Mouse (Mus musculus) midbrain, postnatal 0 days (tissue): ENCODE measurements around the gene Camkmt. TPM values are rescaled to one million over a fixed set of nuclear protein-coding genes. Genes with fewer than 3 reads are reported as not detected.

Experiments used
- ATAC-seq: fragments of 200-750 bp; cut with Nextera tagmentation; 2 replicates; pipeline ENCODE4 v1.8.0; 2017; ENCODE audit warnings: moderate number of reproducible peaks, mild to moderate bottlenecking, moderate TSS enrichment, moderate library complexity; ENCODE audit not compliant: low FRiP score
- DNase-seq: peaks from one replicate; pipeline ENCODE4 v3.0.0-alpha.2; 2015; ENCODE audit warnings: low spot score
- H3K27ac ChIP-seq: fragments of 300-500 bp; sonication (generic); 2 replicates; pipeline ENCODE4 v1.5.1; 2014; ENCODE audit warnings: low read depth, mild to moderate bottlenecking, low read length, mixed read lengths
- H3K27me3 ChIP-seq: fragments of 300-500 bp; sonication (generic); 2 replicates; pipeline ENCODE4 v1.6.1; 2014; ENCODE audit warnings: low read length, control low read depth, mixed read lengths; ENCODE audit not compliant: insufficient read depth
- H3K36me3 ChIP-seq: fragments of 300-500 bp; sonication (generic); 2 replicates; pipeline ENCODE4 v1.6.1; 2014; ENCODE audit warnings: low read length, control low read depth, mixed read lengths; ENCODE audit not compliant: insufficient read depth
- H3K4me1 ChIP-seq: fragments of 300-500 bp; sonication (generic); 2 replicates; pipeline ENCODE4 v1.6.1; 2014; ENCODE audit warnings: mild to moderate bottlenecking, control low read depth, antibody characterized with exemption, low read length, mixed read lengths; ENCODE audit not compliant: insufficient read depth
- H3K4me2 ChIP-seq: fragments of 300-500 bp; sonication (generic); 2 replicates; pipeline ENCODE4 v1.6.1; 2014; ENCODE audit warnings: low read depth, mild to moderate bottlenecking, low read length, mixed read lengths; ENCODE audit not compliant: poor library complexity, severe bottlenecking
- H3K4me3 ChIP-seq: fragments of 300-500 bp; sonication (generic); 2 replicates; pipeline ENCODE4 v1.5.1; 2014; ENCODE audit warnings: low read depth, mild to moderate bottlenecking, low read length, moderate library complexity
- H3K9ac ChIP-seq: fragments of 300-500 bp; sonication (generic); replicated peaks from 2 replicates; pipeline ENCODE4 v1.6.1; 2014; ENCODE audit warnings: mild to moderate bottlenecking, low read length, moderate library complexity, mixed read lengths; ENCODE audit not compliant: poor library complexity, severe bottlenecking
- H3K9me3 ChIP-seq: fragments of 300-500 bp; sonication (generic); 2 replicates; pipeline ENCODE4 v1.6.1; 2016; ENCODE audit warnings: low read length, control low read depth
- CTCF ChIP-seq: IDR thresholded peaks from 2 replicates; pipeline ENCODE4 v1.5.1; 2016; ENCODE audit warnings: antibody characterized with exemption, mild to moderate bottlenecking
- WGBS: fragments of 180-500 bp; shearing (Covaris S2); extraction: QIAGEN DNeasy Blood & Tissue Kit; methylation state at CpG from one replicate; pipeline ENCODE4 v1.1.7; 2014; 5-methylcytosine and 5-hydroxymethylcytosine counted together
- polyA plus RNA-seq: library from polyadenylated mRNA; unstranded; fragments of >200 nt; fragmentation: Nextera tagmentation; extraction: Ambion mirVana; gene quantifications from 2 replicates; pipeline ENCODE4 v1.2.1, GENCODE M21; 2015
- total RNA-seq: library from RNA; depleted of rRNA; stranded (reverse); fragments of >200 nt; gene quantifications from 2 replicates; pipeline ENCODE4 v1.2.3, GENCODE M21; 2014

Camkmt gene
- total and polyA plus RNA-seq, 2 experiments from 2014 or later = 6.1 to 21.5 TPM

DNA sequence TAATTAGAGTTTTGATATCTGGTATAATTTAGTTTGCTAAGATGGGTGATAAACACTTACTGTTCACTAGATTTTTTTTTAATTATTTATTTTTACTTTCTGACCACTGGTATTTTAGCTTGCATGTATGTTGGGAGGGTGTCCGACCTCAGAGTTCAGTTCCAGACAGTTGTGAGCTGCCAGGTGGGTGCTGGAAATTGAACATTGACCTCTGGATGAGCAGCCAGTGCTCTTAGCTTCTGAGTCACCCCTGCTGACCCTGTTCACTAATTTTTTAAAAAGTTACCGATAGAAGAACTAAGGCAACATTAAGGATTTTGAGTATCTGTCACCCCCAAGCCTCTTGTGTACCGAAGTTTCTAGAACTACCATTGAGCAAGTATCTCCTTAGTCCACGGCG, 42.0 kb upstream of the Camkmt start:
- H3K4me2 ChIP-seq = no peak overlapping the region
- no peaks in the 10 kb centered on the region for H3K4me1 ChIP-seq
- no peaks in the 10 kb centered on the region for H3K27me3 ChIP-seq
- H3K9me3 ChIP-seq = no peaks in the 10 kb centered on the region
- H3K36me3 ChIP-seq = no peaks in the 10 kb centered on the region
- ATAC-seq (no peak), DNase-seq (no peak)
- H3K4me3 ChIP-seq = no peak overlapping the region
- no peak overlapping the region for H3K27ac ChIP-seq
- WGBS = 92% methylated on average over 5 of the region's 5 CpGs
- no peak for TF ChIP-seq CTCF
- no peak overlapping the region for H3K9ac ChIP-seq

DNA sequence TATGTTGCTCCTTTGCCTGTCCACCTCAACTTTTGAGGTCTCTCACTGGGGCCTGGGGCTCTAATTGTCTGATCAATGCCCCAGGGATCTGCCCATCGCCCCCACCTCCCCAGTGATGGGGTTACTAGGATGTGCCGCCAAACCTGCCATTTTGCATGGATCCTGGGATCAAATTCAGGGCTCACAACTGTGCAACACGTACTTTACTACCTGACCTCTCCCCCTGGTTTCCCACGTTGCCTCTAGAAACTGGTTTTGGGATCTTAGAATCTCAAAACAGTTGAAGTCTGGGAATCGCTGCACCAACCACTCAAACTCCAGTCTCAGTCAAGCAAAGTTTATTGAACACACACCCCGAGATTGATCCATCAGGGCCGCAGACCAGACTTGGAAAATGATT, 32.1 kb upstream of the Camkmt start:
- ATAC-seq (no peak), DNase-seq (no peak)
- Histone ChIP-seq H3K9ac (no peak overlapping the region), H3K36me3 (peaks cover 3% of the 10 kb centered on the region; the same call in 1 of the 2 replicates), H3K27me3 (no peaks in the 10 kb centered on the region), H3K27ac (no peak overlapping the region), H3K9me3 (no peaks in the 10 kb centered on the region), H3K4me3 (no peak overlapping the region), H3K4me2 (no peak overlapping the region), H3K4me1 (no peaks in the 10 kb centered on the region)
- 87% methylated on average over 7 of the region's 7 CpGs for WGBS
- no peak for TF ChIP-seq CTCF

DNA sequence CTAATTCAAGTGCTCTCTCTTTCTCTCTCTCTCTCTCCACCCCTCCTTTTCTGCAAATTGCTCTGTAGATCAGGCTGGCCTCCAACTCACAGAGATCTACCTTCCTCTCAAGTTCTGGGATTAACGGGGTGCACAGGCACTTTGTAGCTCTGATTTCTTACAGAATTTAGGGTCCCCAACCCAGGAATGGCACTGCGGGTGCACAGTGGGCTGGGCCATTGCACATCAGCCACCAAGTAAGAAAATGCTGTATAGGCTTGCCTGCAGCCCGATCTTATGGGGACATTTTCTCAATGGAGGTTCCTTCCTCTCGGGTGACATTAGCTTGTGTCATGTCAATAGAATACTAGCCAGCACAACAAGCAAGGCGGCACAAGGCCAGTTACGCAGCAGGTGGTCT, 31.2 kb upstream of the Camkmt start:
- no peaks in the 10 kb centered on the region for H3K4me1 ChIP-seq
- no peak for ATAC-seq
- no peak for DNase-seq
- no peaks in the 10 kb centered on the region for H3K9me3 ChIP-seq
- H3K27ac ChIP-seq = no peak overlapping the region
- H3K36me3 ChIP-seq = peaks cover 9% of the 10 kb centered on the region; the same call in 1 of the 2 replicates
- H3K9ac ChIP-seq = no peak overlapping the region
- no peak overlapping the region for H3K4me3 ChIP-seq
- TF ChIP-seq CTCF = no peak
- H3K4me2 ChIP-seq = no peak overlapping the region
- no peaks in the 10 kb centered on the region for H3K27me3 ChIP-seq
- 91% methylated on average over 6 of the region's 6 CpGs for WGBS

DNA sequence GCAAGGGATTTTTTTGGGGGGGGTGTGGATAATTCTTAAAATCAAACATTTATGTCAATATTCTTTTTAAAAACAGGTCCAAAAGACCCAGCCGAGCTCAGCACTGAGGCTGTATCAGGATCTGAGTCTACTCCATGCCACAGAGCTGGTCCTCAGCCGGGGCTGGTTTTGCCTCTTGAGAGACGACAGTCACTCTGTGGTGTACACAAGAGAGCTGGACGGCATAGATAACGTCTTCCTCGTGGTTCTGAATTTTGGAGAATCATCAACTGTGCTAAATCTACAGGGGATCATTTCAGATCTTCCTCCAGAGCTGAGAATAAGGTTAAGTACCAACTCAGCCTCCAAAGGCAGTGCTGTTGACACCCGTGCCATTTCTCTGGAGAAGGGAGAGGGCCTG, 26.8 kb upstream of the Camkmt start:
- DNase-seq (no peak), ATAC-seq (no peak)
- H3K36me3 ChIP-seq = peaks cover 36% of the 10 kb centered on the region
- H3K9ac ChIP-seq = no peak overlapping the region
- H3K27ac ChIP-seq = no peak overlapping the region
- H3K4me1 ChIP-seq = no peaks in the 10 kb centered on the region
- H3K27me3 ChIP-seq = no peaks in the 10 kb centered on the region
- no peaks in the 10 kb centered on the region for H3K9me3 ChIP-seq
- no peak overlapping the region for H3K4me3 ChIP-seq
- WGBS = 89% methylated on average over 7 of the region's 7 CpGs
- TF ChIP-seq CTCF = no peak
- H3K4me2 ChIP-seq = no peak overlapping the region

DNA sequence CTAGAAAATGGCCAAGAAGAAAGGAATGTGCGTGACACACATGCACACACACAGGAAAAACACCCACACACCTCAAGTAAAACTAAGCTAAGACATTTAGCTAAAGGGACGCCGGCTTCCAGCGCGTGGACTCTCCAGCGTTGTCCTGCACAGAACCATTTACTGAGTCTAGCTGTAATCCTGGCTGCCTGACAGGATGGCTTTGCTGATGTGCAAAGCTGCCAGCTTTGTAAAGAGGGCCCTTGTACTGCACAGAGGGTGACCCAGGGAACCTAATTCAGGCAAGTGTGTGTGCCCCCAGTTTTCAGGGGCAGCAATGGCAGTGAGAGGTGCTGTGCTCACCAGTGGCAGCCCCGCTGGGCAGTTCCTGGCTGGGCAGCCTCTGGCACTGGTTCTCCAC, 23.0 kb upstream of the Camkmt start:
- no peak for TF ChIP-seq CTCF
- Histone ChIP-seq H3K36me3 (peaks cover 67% of the 10 kb centered on the region), H3K4me1 (no peaks in the 10 kb centered on the region), H3K27ac (no peak overlapping the region), H3K4me2 (no peak overlapping the region), H3K4me3 (no peak overlapping the region), H3K9ac (no peak overlapping the region), H3K27me3 (no peaks in the 10 kb centered on the region), H3K9me3 (no peaks in the 10 kb centered on the region)
- no peak for ATAC-seq
- DNase-seq = no peak
- 87% methylated on average over 7 of the region's 7 CpGs for WGBS

DNA sequence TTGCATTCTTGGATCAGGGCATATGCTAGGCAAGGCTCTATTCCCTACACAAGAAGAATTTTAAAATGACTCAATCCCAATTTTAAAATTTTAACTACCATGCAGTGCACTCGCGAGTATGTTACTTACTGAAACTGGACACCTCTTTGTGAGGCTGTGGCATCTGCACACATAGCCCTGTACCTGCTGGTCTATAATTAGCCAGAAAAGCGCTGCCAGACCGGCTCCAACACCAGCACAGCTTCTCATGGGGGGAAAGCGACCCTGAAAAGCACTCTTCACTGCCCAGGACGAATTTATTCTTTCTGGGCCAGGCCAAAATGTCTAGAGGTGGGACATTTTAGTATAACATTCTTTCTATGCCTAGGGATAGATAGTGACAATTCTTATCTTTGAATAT, 19.7 kb upstream of the Camkmt start:
- Histone ChIP-seq H3K9ac (no peak overlapping the region), H3K27me3 (no peaks in the 10 kb centered on the region), H3K4me1 (no peaks in the 10 kb centered on the region), H3K27ac (no peak overlapping the region), H3K36me3 (peaks cover 53% of the 10 kb centered on the region), H3K4me3 (no peak overlapping the region), H3K4me2 (no peak overlapping the region), H3K9me3 (no peaks in the 10 kb centered on the region)
- 90% methylated on average over 6 of the region's 6 CpGs for WGBS
- no peak for TF ChIP-seq CTCF
- DNase-seq (no peak), ATAC-seq (no peak)
